Mouse (Mus musculus) heart, embryonic 12.5 days (tissue): ENCODE measurements around the gene Fkbp5. TPM values are rescaled to one million over a fixed set of nuclear protein-coding genes. Genes with fewer than 3 reads are reported as not detected.

Experiments
- ATAC-seq: fragments of 200-750 bp; cut with Nextera tagmentation; 2 replicates; pipeline ENCODE4 v1.8.0; 2017; ENCODE audit warnings: moderate TSS enrichment, moderate library complexity; ENCODE audit not compliant: insufficient number of reproducible peaks, low FRiP score
- H3K27ac ChIP-seq: fragments of 300-500 bp; sonication (generic); 2 replicates; pipeline ENCODE4 v1.5.1; 2016; ENCODE audit warnings: mild to moderate bottlenecking, moderate library complexity; ENCODE audit not compliant: poor library complexity, severe bottlenecking
- H3K27me3 ChIP-seq: fragments of 300-500 bp; sonication (generic); replicated peaks from 2 replicates; pipeline ENCODE4 v1.6.1; 2016; ENCODE audit warnings: mild to moderate bottlenecking, moderate library complexity
- H3K36me3 ChIP-seq: fragments of 300-500 bp; sonication (generic); 2 replicates; pipeline ENCODE4 v1.6.1; 2016; ENCODE audit warnings: mild to moderate bottlenecking, moderate library complexity
- H3K4me1 ChIP-seq: fragments of 300-500 bp; sonication (generic); replicated peaks from 2 replicates; pipeline ENCODE4 v1.6.1; 2016; ENCODE audit warnings: mild to moderate bottlenecking
- H3K4me2 ChIP-seq: fragments of 300-500 bp; sonication (generic); 2 replicates; pipeline ENCODE4 v1.6.1; 2016; ENCODE audit warnings: mild to moderate bottlenecking, moderate library complexity
- H3K4me3 ChIP-seq: fragments of 300-500 bp; sonication (generic); 2 replicates; pipeline ENCODE4 v1.5.1; 2016; ENCODE audit warnings: mild to moderate bottlenecking
- H3K9ac ChIP-seq: fragments of 300-500 bp; sonication (generic); 2 replicates; pipeline ENCODE4 v1.6.1; 2016; ENCODE audit warnings: mild to moderate bottlenecking, moderate library complexity
- H3K9me3 ChIP-seq: fragments of 300-500 bp; sonication (generic); replicated peaks from 2 replicates; pipeline ENCODE4 v1.6.1; 2016; ENCODE audit warnings: mild to moderate bottlenecking, moderate library complexity
- WGBS: fragments of 180-500 bp; shearing (Covaris S2); methylation state at CpG from one replicate; pipeline ENCODE4 v1.1.7; 2016; 5-methylcytosine and 5-hydroxymethylcytosine counted together
- polyA plus RNA-seq: library from polyadenylated mRNA; unstranded; fragments of >200 nt; fragmentation: Nextera tagmentation; extraction: Ambion mirVana; gene quantifications from 2 replicates; pipeline ENCODE4 v1.2.1, GENCODE M21; 2016

Fkbp5 gene
- polyA plus RNA-seq, 1 experiment from 2014 or later, result 16.0 TPM

DNA sequence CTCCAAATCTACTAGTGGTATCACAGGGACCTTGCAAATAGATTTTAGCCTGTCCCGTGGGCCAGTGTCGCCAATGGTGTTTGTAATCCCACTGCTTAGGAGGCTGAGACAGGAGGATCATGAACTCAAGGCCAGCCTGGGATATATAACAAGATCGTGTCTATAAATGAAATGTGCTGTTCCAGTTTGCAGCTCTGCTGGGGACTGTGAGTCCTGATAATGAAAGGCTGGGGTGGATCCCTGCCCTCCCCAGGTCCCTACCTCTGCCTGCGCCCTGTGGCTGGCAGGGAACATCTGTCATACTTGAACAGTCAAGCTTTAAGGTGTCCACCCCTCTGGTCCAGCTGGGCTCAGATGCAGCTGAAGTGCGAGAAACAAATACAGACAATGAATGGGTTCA lies 2.8 kb downstream of the Fkbp5 start:
- Histone ChIP-seq H3K27me3 (peaks cover 28% of the 10 kb centered on the region), H3K4me1 (peaks cover 40% of the 10 kb centered on the region), H3K9ac (no peak overlapping the region), H3K27ac (no peak overlapping the region), H3K9me3 (no peaks in the 10 kb centered on the region), H3K4me3 (no peak overlapping the region), H3K36me3 (no peaks in the 10 kb centered on the region), H3K4me2 (no peak overlapping the region)
- 70% methylated on average over 5 of the region's 5 CpGs for WGBS
- ATAC-seq, result no peak

DNA sequence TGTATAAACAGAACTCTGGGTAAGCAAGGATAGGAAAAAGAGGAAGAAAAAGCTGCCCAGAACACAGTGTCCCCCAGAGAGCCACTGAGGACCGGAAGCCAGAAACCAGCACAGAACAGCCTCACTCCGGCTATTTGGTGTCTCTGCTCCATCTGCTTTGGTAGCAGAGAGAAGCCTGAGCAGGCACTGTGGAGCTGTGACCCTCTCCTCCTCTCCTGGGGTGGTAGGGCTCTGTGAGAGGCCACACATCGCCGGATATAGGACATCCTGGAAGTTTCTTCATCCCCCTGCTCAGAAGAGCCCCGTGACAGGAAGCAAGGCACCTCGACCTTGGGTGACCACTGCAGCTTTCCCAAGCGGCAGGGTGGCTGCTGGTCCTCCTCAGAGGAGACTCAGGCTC lies 3.5 kb downstream of the Fkbp5 start:
- peaks cover 40% of the 10 kb centered on the region for H3K4me1 ChIP-seq
- no peak overlapping the region for H3K4me3 ChIP-seq
- peaks cover 23% of the 10 kb centered on the region for H3K27me3 ChIP-seq
- no peaks in the 10 kb centered on the region for H3K36me3 ChIP-seq
- no peak for ATAC-seq
- H3K9ac ChIP-seq, result no peak overlapping the region
- no peak overlapping the region for H3K4me2 ChIP-seq
- 54% methylated on average over 7 of the region's 7 CpGs for WGBS
- H3K9me3 ChIP-seq, result no peaks in the 10 kb centered on the region
- H3K27ac ChIP-seq, result no peak overlapping the region

- no peak overlapping the region for H3K27ac ChIP-seq
Measured at GRCm38 (mm10) chr17:28513337-28513736, 4.0 kb downstream of the Fkbp5 start.

DNA sequence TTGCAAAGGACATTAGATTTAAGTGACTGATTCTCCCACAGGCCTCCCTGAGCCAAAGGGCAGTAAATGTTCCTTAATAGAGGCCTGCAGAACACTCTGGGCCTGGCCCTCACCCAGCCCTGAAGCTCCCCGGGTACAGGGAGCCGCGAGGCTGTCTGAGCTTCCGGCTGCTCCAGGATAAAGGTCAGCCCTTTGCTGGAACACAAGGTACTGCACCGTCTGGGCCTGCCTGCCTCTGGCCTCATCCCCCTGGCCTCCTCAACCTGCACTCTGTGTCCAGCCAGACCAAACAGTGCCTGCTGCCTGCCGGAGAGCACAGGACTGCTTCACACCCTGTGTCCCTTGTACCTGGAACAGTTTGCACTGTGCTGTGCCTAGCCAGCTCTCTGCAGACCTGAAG lies 4.6 kb downstream of the Fkbp5 start:
- H3K4me1 ChIP-seq, result peaks cover 33% of the 10 kb centered on the region
- ATAC-seq, result no peak
- no peak overlapping the region for H3K27ac ChIP-seq
- no peaks in the 10 kb centered on the region for H3K9me3 ChIP-seq
- WGBS, result 53% methylated on average over 6 of the region's 6 CpGs
- H3K9ac ChIP-seq, result peak overlapping the region; percentile 18; the same call in 1 of the 2 replicates
- no peak overlapping the region for H3K4me3 ChIP-seq
- no peak overlapping the region for H3K4me2 ChIP-seq
- no peaks in the 10 kb centered on the region for H3K36me3 ChIP-seq
- H3K27me3 ChIP-seq, result peaks cover 20% of the 10 kb centered on the region; the same call in 1 of the 2 replicates

More at GRCm38 (mm10) chr17:28513337-28513736, 4.0 kb downstream of the Fkbp5 start:
- Histone ChIP-seq H3K4me1 (peaks cover 38% of the 10 kb centered on the region), H3K27me3 (peaks cover 20% of the 10 kb centered on the region; the same call in 1 of the 2 replicates), H3K4me3 (no peak overlapping the region), H3K9me3 (no peaks in the 10 kb centered on the region), H3K36me3 (no peaks in the 10 kb centered on the region), H3K4me2 (no peak overlapping the region), H3K9ac (no peak overlapping the region)
- no peak for ATAC-seq
- 69% methylated on average over 1 of the region's 1 CpGs for WGBS

GRCm38 (mm10) chr17:28511616-28512541 lies 5.4 kb downstream of the Fkbp5 start:
- 30% methylated on average over 9 of the region's 9 CpGs for WGBS
- no peak for ATAC-seq
- H3K36me3 ChIP-seq, result no peaks in the 10 kb centered on the region
- peaks cover 37% of the 10 kb centered on the region for H3K4me1 ChIP-seq
- no peak overlapping the region for H3K4me3 ChIP-seq
- no peak overlapping the region for H3K27ac ChIP-seq
- peaks cover 20% of the 10 kb centered on the region; the same call in 1 of the 2 replicates for H3K27me3 ChIP-seq
- H3K4me2 ChIP-seq, result peak overlapping the region; percentile 67; the same call in 1 of the 2 replicates
- no peaks in the 10 kb centered on the region for H3K9me3 ChIP-seq
- H3K9ac ChIP-seq, result no peak overlapping the region

- H3K9ac ChIP-seq, result peak overlapping the region; percentile 30; the same call in 1 of the 2 replicates
- H3K4me2 ChIP-seq, result peak overlapping the region; percentile 67
- 0 out of 2 replicates have a peak, but pooled peaks cover 14% of the 10 kb centered on the region for H3K27me3 ChIP-seq
- no peak for ATAC-seq
- no peak overlapping the region for H3K27ac ChIP-seq
- peaks cover 37% of the 10 kb centered on the region for H3K4me1 ChIP-seq
- H3K9me3 ChIP-seq, result no peaks in the 10 kb centered on the region
- 6% methylated on average over 26 of the region's 28 CpGs for WGBS
- no peaks in the 10 kb centered on the region for H3K36me3 ChIP-seq
- peak overlapping the region; percentile 33 for H3K4me3 ChIP-seq
Measured at GRCm38 (mm10) chr17:28510445-28511342, 6.6 kb downstream of the Fkbp5 start.

GRCm38 (mm10) chr17:28507496-28507895 lies 9.8 kb downstream of the Fkbp5 start:
- H3K9ac ChIP-seq, result no peak overlapping the region
- H3K27ac ChIP-seq, result no peak overlapping the region
- H3K9me3 ChIP-seq, result no peaks in the 10 kb centered on the region
- H3K4me2 ChIP-seq, result no peak overlapping the region
- H3K4me3 ChIP-seq, result no peak overlapping the region
- peaks cover 28% of the 10 kb centered on the region for H3K4me1 ChIP-seq
- no peaks in the 10 kb centered on the region for H3K27me3 ChIP-seq
- 19% methylated on average over 5 of the region's 5 CpGs for WGBS
- H3K36me3 ChIP-seq, result no peaks in the 10 kb centered on the region
- ATAC-seq, result no peak

- Histone ChIP-seq H3K9me3 (no peaks in the 10 kb centered on the region), H3K4me2 (no peak overlapping the region), H3K9ac (no peak overlapping the region), H3K4me1 (peaks cover 28% of the 10 kb centered on the region), H3K36me3 (no peaks in the 10 kb centered on the region), H3K27ac (no peak overlapping the region), H3K4me3 (no peak overlapping the region), H3K27me3 (0 out of 2 replicates have a peak, but pooled peaks cover 2% of the 10 kb centered on the region)
- no peak for ATAC-seq
- 9% methylated on average over 5 of the region's 5 CpGs for WGBS
Measured at GRCm38 (mm10) chr17:28506895-28507294, 10.4 kb downstream of the Fkbp5 start.

DNA sequence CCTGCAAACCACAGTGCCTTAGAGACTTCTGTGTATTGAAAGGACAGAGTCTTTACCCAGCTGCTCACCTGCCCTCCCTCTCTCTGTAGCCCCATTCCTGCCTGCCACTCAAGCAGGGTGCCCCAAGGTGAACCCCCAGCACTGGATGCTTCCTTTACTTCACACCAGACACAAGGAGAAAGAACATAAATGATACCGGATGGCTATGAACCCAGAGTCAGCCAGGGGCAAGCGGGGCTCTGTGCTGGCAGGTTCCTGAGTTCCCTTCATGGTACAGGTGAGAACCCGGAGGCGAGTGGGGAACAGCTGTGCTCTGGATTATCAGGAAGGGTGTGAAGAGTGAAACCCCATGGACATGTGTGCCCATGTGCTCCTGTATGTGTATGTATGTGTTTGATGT lies 11.7 kb downstream of the Fkbp5 start:
- H3K36me3 ChIP-seq, result no peaks in the 10 kb centered on the region

DNA sequence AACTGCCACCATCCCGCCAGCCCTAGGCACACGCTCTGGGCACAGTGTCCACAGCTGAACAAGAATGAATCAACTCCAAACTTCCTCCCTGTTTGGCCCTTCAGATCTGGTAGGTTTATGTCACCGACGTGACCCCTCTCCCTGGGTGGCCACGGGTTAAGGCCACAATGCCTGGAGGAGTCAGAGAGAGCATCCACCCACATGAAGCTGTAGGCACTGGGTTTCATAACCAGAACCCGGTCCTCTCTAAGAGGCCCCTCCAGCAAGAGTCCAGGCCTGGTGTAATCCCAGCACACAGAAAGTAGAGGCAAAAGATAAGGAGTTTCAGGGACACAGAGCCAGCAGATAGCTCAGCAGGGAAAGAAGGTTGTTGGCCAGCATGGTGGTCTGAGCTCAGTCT lies 13.1 kb downstream of the Fkbp5 start:
- Histone ChIP-seq H3K27me3 (0 out of 2 replicates have a peak, but pooled peaks cover 2% of the 10 kb centered on the region), H3K4me2 (no peak overlapping the region), H3K36me3 (no peaks in the 10 kb centered on the region), H3K4me1 (peaks cover 13% of the 10 kb centered on the region), H3K9me3 (no peaks in the 10 kb centered on the region), H3K4me3 (no peak overlapping the region), H3K9ac (no peak overlapping the region), H3K27ac (no peak overlapping the region)
- 80% methylated on average over 6 of the region's 6 CpGs for WGBS
- no peak for ATAC-seq

More for the DNA sequence above, 11.7 kb downstream of the Fkbp5 start:
- Histone ChIP-seq H3K27me3 (0 out of 2 replicates have a peak, but pooled peaks cover 2% of the 10 kb centered on the region), H3K4me2 (no peak overlapping the region), H3K27ac (no peak overlapping the region), H3K9ac (no peak overlapping the region), H3K9me3 (no peaks in the 10 kb centered on the region), H3K4me1 (peaks cover 17% of the 10 kb centered on the region), H3K4me3 (no peak overlapping the region)
- no peak for ATAC-seq
- WGBS, result 84% methylated on average over 4 of the region's 4 CpGs
